Mouse (Mus musculus) left cerebral cortex, adult 9 months (tissue): ENCODE results near the gene Cotl1.
A peak's percentile ranks its signal among the peaks of the same experiment; 100 is the strongest.

Source experiments
- DNase-seq, 2 experiments: peaks; one replicate each; pipeline ENCODE4 v3.0.0; 2022; ENCODE audit warnings: low spot score in 2 of 2

Cotl1 gene

GRCm38 (mm10) chr8:119817446-119817845 is 22.9 kb downstream of the Cotl1 start:
- DNase-seq = no peak

- no peak for DNase-seq
These were observed 24.1 kb downstream of the Cotl1 start for GRCm38 (mm10) chr8:119816219-119816618.

- no peak for DNase-seq
These were observed 27.5 kb downstream of the Cotl1 start for GRCm38 (mm10) chr8:119812650-119813431.

GRCm38 (mm10) chr8:119811925-119812324 is 28.4 kb downstream of the Cotl1 start:
- DNase-seq = no peak

- DNase-seq = no peak
These were observed 29.3 kb downstream of the Cotl1 start for GRCm38 (mm10) chr8:119810953-119811499.

- peak in 1 of 2 experiments; percentile 46 for DNase-seq
These were observed 30.0 kb downstream of the Cotl1 start for GRCm38 (mm10) chr8:119810127-119810868.

- DNase-seq = no peak
These were observed 30.7 kb downstream of the Cotl1 start for GRCm38 (mm10) chr8:119809620-119810019.

GRCm38 (mm10) chr8:119807687-119808086 is 32.7 kb downstream of the Cotl1 start:
- DNase-seq = no peak

- peak in 1 of 2 experiments; percentile 74 for DNase-seq
These were observed 33.7 kb downstream of the Cotl1 start for GRCm38 (mm10) chr8:119806422-119807263.

- no peak for DNase-seq
These were observed 35.1 kb downstream of the Cotl1 start for GRCm38 (mm10) chr8:119805275-119805674.

- no peak for DNase-seq
These were observed 37.8 kb downstream of the Cotl1 start for GRCm38 (mm10) chr8:119802592-119802991.

GRCm38 (mm10) chr8:119801168-119801567 is 39.2 kb downstream of the Cotl1 start:
- peak in 1 of 2 experiments; percentile 58 for DNase-seq

- DNase-seq = peak in 1 of 2 experiments; percentile 72
These were observed 41.4 kb downstream of the Cotl1 start for GRCm38 (mm10) chr8:119798965-119799264.

GRCm38 (mm10) chr8:119798170-119798964 is 42.0 kb downstream of the Cotl1 start:
- DNase-seq = peak in 1 of 2 experiments; percentile 51

GRCm38 (mm10) chr8:119795651-119796050 is 44.7 kb downstream of the Cotl1 start:
- DNase-seq = no peak

GRCm38 (mm10) chr8:119794689-119795088 is 45.7 kb downstream of the Cotl1 start:
- no peak for DNase-seq

GRCm38 (mm10) chr8:119791804-119792704 is 48.3 kb downstream of the Cotl1 start:
- DNase-seq = no peak

- no peak for DNase-seq
These were observed 50.8 kb downstream of the Cotl1 start for GRCm38 (mm10) chr8:119789581-119789980.

- no peak for DNase-seq
These were observed 51.5 kb downstream of the Cotl1 start for GRCm38 (mm10) chr8:119788607-119789381.
